Mouse (Mus musculus): ENCODE measurements at regions not wholly inside any gene's neighbourhood (a gene's known extent, or its start where the extent isn't known, plus 50 kb on each side); places are given as distances from the start of the nearest gene placed in this dataset.

GRCm38 (mm10) chr4:27970569-27970968 lies 842.4 kb upstream of the Epha7 start:
- H3K27me3 ChIP-seq (ENCODE audit: control insufficient read depth, insufficient read depth, low read length), result no peaks in the 10 kb centered on the region
- no peak for ATAC-seq (replicated peaks; ENCODE audit: extremely low read depth, insufficient read depth, low FRiP score)
- no peak overlapping the region for H3K4me3 ChIP-seq (ENCODE audit: low read length)
- no peaks in the 10 kb centered on the region for H3K4me1 ChIP-seq (ENCODE audit: control insufficient read depth, insufficient read depth, low read length)
- H3K27ac ChIP-seq (ENCODE audit: low read length), result no peak overlapping the region
- no peak overlapping the region for H3K9ac ChIP-seq (ENCODE audit: low read length)
- no peaks in the 10 kb centered on the region for H3K36me3 ChIP-seq (ENCODE audit: control insufficient read depth, insufficient read depth)
- no peaks in the 10 kb centered on the region for H3K9me3 ChIP-seq (replicated peaks; ENCODE audit: control insufficient read depth, low read length)
- 53% methylated on average over 5 of the region's 5 CpGs for WGBS
- H3K4me2 ChIP-seq (ENCODE audit: low read depth, low read length), result no peak overlapping the region

GRCm38 (mm10) chr4:27979210-27979771 lies 833.6 kb upstream of the Epha7 start:
- no peak overlapping the region for H3K9ac ChIP-seq (ENCODE audit: low read length)
- no peaks in the 10 kb centered on the region for H3K27me3 ChIP-seq (ENCODE audit: control insufficient read depth, insufficient read depth, low read length)
- no peaks in the 10 kb centered on the region for H3K4me1 ChIP-seq (ENCODE audit: control insufficient read depth, insufficient read depth, low read length)
- no peak overlapping the region for H3K27ac ChIP-seq (ENCODE audit: low read length)
- 69% methylated on average over 4 of the region's 4 CpGs for WGBS
- no peak overlapping the region for H3K4me3 ChIP-seq (ENCODE audit: low read length)
- H3K4me2 ChIP-seq (ENCODE audit: low read depth, low read length), result no peak overlapping the region
- H3K9me3 ChIP-seq (replicated peaks; ENCODE audit: control insufficient read depth, low read length), result no peaks in the 10 kb centered on the region
- H3K36me3 ChIP-seq (ENCODE audit: control insufficient read depth, insufficient read depth), result no peaks in the 10 kb centered on the region
- no peak for ATAC-seq (replicated peaks; ENCODE audit: extremely low read depth, insufficient read depth, low FRiP score)

- H3K27ac ChIP-seq (ENCODE audit: low read length), result no peak overlapping the region
- H3K4me1 ChIP-seq (ENCODE audit: control insufficient read depth, insufficient read depth, low read length), result no peaks in the 10 kb centered on the region
- 81% methylated on average over 10 of the region's 10 CpGs for WGBS
- H3K4me3 ChIP-seq (ENCODE audit: low read length), result no peak overlapping the region
- no peaks in the 10 kb centered on the region for H3K36me3 ChIP-seq (ENCODE audit: control insufficient read depth, insufficient read depth)
- no peak overlapping the region for H3K4me2 ChIP-seq (ENCODE audit: low read depth, low read length)
- H3K9ac ChIP-seq (ENCODE audit: low read length), result no peak overlapping the region
- no peaks in the 10 kb centered on the region for H3K27me3 ChIP-seq (ENCODE audit: control insufficient read depth, insufficient read depth, low read length)
- no peaks in the 10 kb centered on the region for H3K9me3 ChIP-seq (replicated peaks; ENCODE audit: control insufficient read depth, low read length)
- ATAC-seq (replicated peaks; ENCODE audit: extremely low read depth, insufficient read depth, low FRiP score), result no peak
Measured at GRCm38 (mm10) chr4:27979781-27980180, 833.1 kb upstream of the Epha7 start.

GRCm38 (mm10) chr4:27981309-27981708 lies 831.6 kb upstream of the Epha7 start:
- H3K9ac ChIP-seq (ENCODE audit: low read length), result no peak overlapping the region
- no peaks in the 10 kb centered on the region for H3K27me3 ChIP-seq (ENCODE audit: control insufficient read depth, insufficient read depth, low read length)
- no peak overlapping the region for H3K27ac ChIP-seq (ENCODE audit: low read length)
- H3K4me3 ChIP-seq (ENCODE audit: low read length), result no peak overlapping the region
- H3K4me1 ChIP-seq (ENCODE audit: control insufficient read depth, insufficient read depth, low read length), result no peaks in the 10 kb centered on the region
- no peak for ATAC-seq (replicated peaks; ENCODE audit: extremely low read depth, insufficient read depth, low FRiP score)
- H3K36me3 ChIP-seq (ENCODE audit: control insufficient read depth, insufficient read depth), result no peaks in the 10 kb centered on the region
- no peak overlapping the region for H3K4me2 ChIP-seq (ENCODE audit: low read depth, low read length)
- 84% methylated on average over 3 of the region's 3 CpGs for WGBS
- no peaks in the 10 kb centered on the region for H3K9me3 ChIP-seq (replicated peaks; ENCODE audit: control insufficient read depth, low read length)

- Histone ChIP-seq H3K36me3 (ENCODE audit: control insufficient read depth, insufficient read depth) (no peaks in the 10 kb centered on the region), H3K9me3 (replicated peaks; ENCODE audit: control insufficient read depth, low read length) (no peaks in the 10 kb centered on the region), H3K4me3 (ENCODE audit: low read length) (no peak overlapping the region), H3K4me2 (ENCODE audit: low read depth, low read length) (peak overlapping the region; percentile 23; the same call in 1 of the 2 replicates), H3K4me1 (ENCODE audit: control insufficient read depth, insufficient read depth, low read length) (no peaks in the 10 kb centered on the region), H3K27me3 (ENCODE audit: control insufficient read depth, insufficient read depth, low read length) (no peaks in the 10 kb centered on the region), H3K27ac (ENCODE audit: low read length) (no peak overlapping the region), H3K9ac (ENCODE audit: low read length) (no peak overlapping the region)
- no peak for ATAC-seq (replicated peaks; ENCODE audit: extremely low read depth, insufficient read depth, low FRiP score)
- 48% methylated on average over 4 of the region's 4 CpGs for WGBS
Measured at GRCm38 (mm10) chr4:27987986-27988423, 824.9 kb upstream of the Epha7 start.

GRCm38 (mm10) chr4:27994411-27994810 lies 818.5 kb upstream of the Epha7 start:
- 62% methylated on average over 2 of the region's 2 CpGs for WGBS
- H3K4me3 ChIP-seq (ENCODE audit: low read length), result no peak overlapping the region
- no peaks in the 10 kb centered on the region for H3K9me3 ChIP-seq (replicated peaks; ENCODE audit: control insufficient read depth, low read length)
- H3K27ac ChIP-seq (ENCODE audit: low read length), result no peak overlapping the region
- no peaks in the 10 kb centered on the region for H3K36me3 ChIP-seq (ENCODE audit: control insufficient read depth, insufficient read depth)
- ATAC-seq (replicated peaks; ENCODE audit: extremely low read depth, insufficient read depth, low FRiP score), result no peak
- H3K4me2 ChIP-seq (ENCODE audit: low read depth, low read length), result no peak overlapping the region
- H3K27me3 ChIP-seq (ENCODE audit: control insufficient read depth, insufficient read depth, low read length), result no peaks in the 10 kb centered on the region
- H3K9ac ChIP-seq (ENCODE audit: low read length), result no peak overlapping the region
- H3K4me1 ChIP-seq (ENCODE audit: control insufficient read depth, insufficient read depth, low read length), result no peaks in the 10 kb centered on the region

GRCm38 (mm10) chr4:28001818-28002476 lies 811.0 kb upstream of the Epha7 start:
- H3K4me1 ChIP-seq (ENCODE audit: control insufficient read depth, insufficient read depth, low read length), result no peaks in the 10 kb centered on the region
- no peaks in the 10 kb centered on the region for H3K9me3 ChIP-seq (replicated peaks; ENCODE audit: control insufficient read depth, low read length)
- WGBS, result 50% methylated on average over 4 of the region's 4 CpGs
- no peak overlapping the region for H3K4me2 ChIP-seq (ENCODE audit: low read depth, low read length)
- H3K36me3 ChIP-seq (ENCODE audit: control insufficient read depth, insufficient read depth), result no peaks in the 10 kb centered on the region
- H3K27ac ChIP-seq (ENCODE audit: low read length), result no peak overlapping the region
- no peak overlapping the region for H3K4me3 ChIP-seq (ENCODE audit: low read length)
- no peak for ATAC-seq (replicated peaks; ENCODE audit: extremely low read depth, insufficient read depth, low FRiP score)
- H3K9ac ChIP-seq (ENCODE audit: low read length), result no peak overlapping the region
- H3K27me3 ChIP-seq (ENCODE audit: control insufficient read depth, insufficient read depth, low read length), result no peaks in the 10 kb centered on the region

Data from heart, embryonic 16.5 days (tissue).